Mouse (Mus musculus) left cerebral cortex, postnatal 4 days (tissue): ENCODE data around the gene Cenpn. TPM values are rescaled to one million over a fixed set of nuclear protein-coding genes. Genes with fewer than 3 reads are reported as not detected.

Source experiments
- total RNA-seq, 2 experiments: library from RNA; stranded (reverse); gene quantifications; 2 replicates each; pipeline ENCODE4 v1.2.3; 2021

The Cenpn gene
- total RNA-seq, 2 experiments from 2014 or later = 3.8 to 4.7 TPM

Other genes with a start within 250 kb of the Cenpn start
- gene Cdyl2, start 188.7 kb upstream of the Cenpn start, total RNA-seq = 10 to 100 TPM; 18.4 to 20.8 TPM
- 1 to 10 TPM; 7.7 to 9.8 TPM for gene Cmc2, start 275 bp upstream of the Cenpn start, total RNA-seq
- gene Atmin, start 21.7 kb downstream of the Cenpn start, total RNA-seq = 10 to 100 TPM; 27.7 to 30.1 TPM
- 10 to 100 TPM; 11.9 to 13.3 TPM for gene 1700030J22Rik, start 57.2 kb downstream of the Cenpn start, total RNA-seq
- 10 to 100 TPM; 34.8 to 39.4 TPM for gene Gcsh, start 71.8 kb downstream of the Cenpn start, total RNA-seq
- not detected for gene Pkd1l2, start 160.7 kb downstream of the Cenpn start, total RNA-seq
- under 1 TPM in 1 of 2 experiments, not detected in 1; 0.22 TPM for gene Bco1, start 174.1 kb downstream of the Cenpn start, total RNA-seq
- 10 to 100 TPM; 30.6 to 34.4 TPM for gene Gan, start 236.4 kb downstream of the Cenpn start, total RNA-seq